Mouse (Mus musculus): Measurements from ENCODE around the gene Bcs1l. TPM values are rescaled to one million over a fixed set of nuclear protein-coding genes. Genes with fewer than 3 reads are reported as not detected.

The Bcs1l gene
- polyA plus RNA-seq, 1 experiment from 2014 or later: 23.4 TPM

GRCm38 (mm10) chr1:74632734-74633133 is 44.6 kb downstream of the Bcs1l start:
- Histone ChIP-seq H3K27me3 (replicated peaks; ENCODE audit: control insufficient read depth, insufficient read depth, low read length) (no peaks in the 10 kb centered on the region), H3K4me3 (ENCODE audit: low read depth, low read length) (no peak overlapping the region), H3K4me2 (ENCODE audit: low read length) (no peak overlapping the region), H3K36me3 (ENCODE audit: control insufficient read depth, insufficient read depth, low read length) (0 out of 2 replicates have a peak, but pooled peaks cover 4% of the 10 kb centered on the region), H3K9ac (ENCODE audit: low read length) (no peak overlapping the region), H3K9me3 (ENCODE audit: control insufficient read depth, low read length) (no peaks in the 10 kb centered on the region), H3K4me1 (replicated peaks; ENCODE audit: control insufficient read depth, insufficient read depth, low read length) (no peaks in the 10 kb centered on the region), H3K27ac (ENCODE audit: low read depth) (no peak overlapping the region)
- ATAC-seq (replicated peaks; ENCODE audit: low FRiP score, low TSS enrichment, low read depth) (no peak), DNase-seq (ENCODE audit: low spot score) (no peak)
- 83% methylated on average over 4 of the region's 4 CpGs for WGBS

Small RNA genes within 50 kb of the gene (microRNA-seq; reads per million reads assigned to microRNA genes)
- gene Gm25035: not detected

Other genes starting within 250 kb of the Bcs1l start
- gene Catip, start 226.2 kb upstream of the Bcs1l start, polyA plus RNA-seq (2014; fragmentation: Nextera tagmentation; extraction: Ambion mirVana): 0.60 and 0.82 TPM in 2 replicates
- gene Slc11a1, start 213.1 kb upstream of the Bcs1l start, polyA plus RNA-seq (2014; fragmentation: Nextera tagmentation; extraction: Ambion mirVana): 5.9 and 6.6 TPM in 2 replicates
- gene Ctdsp1, start 196.8 kb upstream of the Bcs1l start, polyA plus RNA-seq (2014; fragmentation: Nextera tagmentation; extraction: Ambion mirVana): 86.8 and 87.1 TPM in 2 replicates
- gene Vil1, start 178.9 kb upstream of the Bcs1l start, polyA plus RNA-seq (2014; fragmentation: Nextera tagmentation; extraction: Ambion mirVana): 58.1 and 64.7 TPM in 2 replicates
- gene Cnot9, start 82.2 kb upstream of the Bcs1l start, polyA plus RNA-seq (2014; fragmentation: Nextera tagmentation; extraction: Ambion mirVana): 76.8 and 77.8 TPM in 2 replicates
- gene Plcd4, start 45.4 kb upstream of the Bcs1l start, polyA plus RNA-seq (2014; fragmentation: Nextera tagmentation; extraction: Ambion mirVana): 0.39 and 0.69 TPM in 2 replicates
- 34.8 and 40.6 TPM in 2 replicates for gene Usp37, start 44.0 kb upstream of the Bcs1l start, polyA plus RNA-seq (2014; fragmentation: Nextera tagmentation; extraction: Ambion mirVana)
- 6.8 and 7.4 TPM in 2 replicates for gene Zfp142, start within 50 bp of the Bcs1l start, polyA plus RNA-seq (2014; fragmentation: Nextera tagmentation; extraction: Ambion mirVana)
- 7.5 and 7.9 TPM in 2 replicates for gene Rnf25, start 13.1 kb downstream of the Bcs1l start, polyA plus RNA-seq (2014; fragmentation: Nextera tagmentation; extraction: Ambion mirVana)
- gene Stk36, start 13.2 kb downstream of the Bcs1l start, polyA plus RNA-seq (2014; fragmentation: Nextera tagmentation; extraction: Ambion mirVana): 5.1 TPM in 2 replicates
- gene Ttll4, start 73.5 kb downstream of the Bcs1l start, polyA plus RNA-seq (2014; fragmentation: Nextera tagmentation; extraction: Ambion mirVana): 21.8 and 26.3 TPM in 2 replicates
- gene Cyp27a1, start 125.3 kb downstream of the Bcs1l start, polyA plus RNA-seq (2014; fragmentation: Nextera tagmentation; extraction: Ambion mirVana): 6.4 and 8.9 TPM in 2 replicates
- gene Prkag3, start 160.9 kb downstream of the Bcs1l start, polyA plus RNA-seq (2014; fragmentation: Nextera tagmentation; extraction: Ambion mirVana): 0.09 TPM in 2 replicates
- 0.22 and 0.31 TPM in 2 replicates for gene Wnt6, start 183.6 kb downstream of the Bcs1l start, polyA plus RNA-seq (2014; fragmentation: Nextera tagmentation; extraction: Ambion mirVana)
- 0.26 and 0.30 TPM in 2 replicates for gene Wnt10a, start 203.2 kb downstream of the Bcs1l start, polyA plus RNA-seq (2014; fragmentation: Nextera tagmentation; extraction: Ambion mirVana)

Measured in intestine, embryonic 14.5 days (tissue).